Mouse (Mus musculus) neural tube, embryonic 13.5 days (tissue): ENCODE data around the gene Catsperg1. TPM values are rescaled to one million over a fixed set of nuclear protein-coding genes. Genes with fewer than 3 reads are reported as not detected.
"Not testable (repeated sequence)": the region's sequence is repeated elsewhere in the genome, so short reads cannot be mapped to it uniquely, and the experiment has no call there.

Source experiments
- ATAC-seq: fragments of 200-750 bp; cut with Nextera tagmentation; 2 replicates; pipeline ENCODE4 v1.8.0; 2017; ENCODE audit warnings: low read depth, mild to moderate bottlenecking, moderate TSS enrichment, moderate library complexity
- H3K27ac ChIP-seq: fragments of 300-500 bp; sonication (generic); replicated peaks from 2 replicates; pipeline ENCODE4 v1.5.1; 2015; ENCODE audit warnings: moderate library complexity, mild to moderate bottlenecking, inconsistent platforms
- H3K27me3 ChIP-seq: fragments of 300-500 bp; sonication (generic); 2 replicates; pipeline ENCODE4 v1.6.1; 2015; ENCODE audit warnings: mild to moderate bottlenecking, inconsistent platforms
- H3K36me3 ChIP-seq: fragments of 300-500 bp; sonication (generic); 2 replicates; pipeline ENCODE4 v1.6.1; 2015; ENCODE audit warnings: mild to moderate bottlenecking, inconsistent platforms
- H3K4me1 ChIP-seq: fragments of 300-500 bp; sonication (generic); replicated peaks from 2 replicates; pipeline ENCODE4 v1.6.1; 2015; ENCODE audit warnings: inconsistent platforms
- H3K4me2 ChIP-seq: fragments of 300-500 bp; sonication (generic); 2 replicates; pipeline ENCODE4 v1.6.1; 2015; ENCODE audit warnings: inconsistent platforms, mild to moderate bottlenecking, moderate library complexity
- H3K4me3 ChIP-seq: fragments of 300-500 bp; sonication (generic); 2 replicates; pipeline ENCODE4 v1.5.1; 2015; ENCODE audit warnings: mild to moderate bottlenecking, inconsistent platforms
- H3K9ac ChIP-seq: fragments of 300-500 bp; sonication (generic); 2 replicates; pipeline ENCODE4 v1.6.1; 2015; ENCODE audit warnings: moderate library complexity, mild to moderate bottlenecking, inconsistent platforms
- H3K9me3 ChIP-seq: fragments of 300-500 bp; sonication (generic); 2 replicates; pipeline ENCODE4 v1.6.1; 2016; ENCODE audit warnings: inconsistent platforms
- WGBS: fragments of 180-500 bp; shearing (Covaris S2); methylation state at CpG from one replicate; pipeline ENCODE4 v1.1.7; 2015; 5-methylcytosine and 5-hydroxymethylcytosine counted together
- polyA plus RNA-seq: library from polyadenylated mRNA; unstranded; fragments of >200 nt; fragmentation: Nextera tagmentation; extraction: Ambion mirVana; gene quantifications from 2 replicates; pipeline ENCODE4 v1.2.1, GENCODE M21; 2015

Gene Catsperg1
- polyA plus RNA-seq, 1 experiment from 2014 or later = 1.9 TPM

GRCm38 (mm10) chr7:29225520-29225919, 11.7 kb upstream of the Catsperg1 start:
- peak overlapping the region; percentile 54; the same call in 1 of the 2 replicates for H3K9ac ChIP-seq
- peaks cover 9% of the 10 kb centered on the region for H3K4me1 ChIP-seq
- 73% methylated on average over 13 of the region's 13 CpGs for WGBS

GRCm38 (mm10) chr7:29224756-29225394, 11.0 kb upstream of the Catsperg1 start:
- Histone ChIP-seq H3K4me2 (peak overlapping the region; percentile 38), H3K9ac (peak overlapping the region; percentile 54), H3K36me3 (no peaks in the 10 kb centered on the region), H3K27me3 (peaks cover 5% of the 10 kb centered on the region), H3K4me3 (no peak overlapping the region), H3K4me1 (peaks cover 9% of the 10 kb centered on the region), H3K9me3 (no peaks in the 10 kb centered on the region; the same call in 1 of the 2 replicates), H3K27ac (no peak overlapping the region)
- ATAC-seq = peak; percentile 50; the same call in 1 of the 2 replicates
- WGBS = 19% methylated on average over 16 of the region's 16 CpGs

More at GRCm38 (mm10) chr7:29225520-29225919, 11.7 kb upstream of the Catsperg1 start:
- Histone ChIP-seq H3K9me3 (no peaks in the 10 kb centered on the region), H3K27ac (no peak overlapping the region), H3K4me3 (no peak overlapping the region), H3K36me3 (no peaks in the 10 kb centered on the region), H3K27me3 (peaks cover 11% of the 10 kb centered on the region), H3K4me2 (peak overlapping the region; percentile 38; the same call in 1 of the 2 replicates)
- ATAC-seq = no peak; the same call in 1 of the 2 replicates

- peaks cover 24% of the 10 kb centered on the region for H3K4me1 ChIP-seq
- H3K27me3 ChIP-seq = peaks cover 17% of the 10 kb centered on the region
- no peak overlapping the region for H3K27ac ChIP-seq
- no peaks in the 10 kb centered on the region; the same call in 1 of the 2 replicates for H3K9me3 ChIP-seq
- no peak overlapping the region for H3K4me2 ChIP-seq
- WGBS = 42% methylated on average over 15 of the region's 15 CpGs
- no peak for ATAC-seq
- H3K9ac ChIP-seq = no peak overlapping the region
- no peaks in the 10 kb centered on the region for H3K36me3 ChIP-seq
- no peak overlapping the region for H3K4me3 ChIP-seq
Measured at GRCm38 (mm10) chr7:29214846-29215245, 1.0 kb upstream of the Catsperg1 start.

- Histone ChIP-seq H3K4me3 (no peak overlapping the region), H3K27ac (no peak overlapping the region), H3K36me3 (no peaks in the 10 kb centered on the region), H3K9me3 (no peaks in the 10 kb centered on the region), H3K4me1 (peaks cover 24% of the 10 kb centered on the region), H3K9ac (no peak overlapping the region), H3K27me3 (peaks cover 17% of the 10 kb centered on the region), H3K4me2 (peak overlapping the region; percentile 55)
- no peak for ATAC-seq
- WGBS = 63% methylated on average over 2 of the region's 2 CpGs
Measured at GRCm38 (mm10) chr7:29214236-29214635, 401 bp upstream of the Catsperg1 start.

GRCm38 (mm10) chr7:29212775-29213560, 867 bp downstream of the Catsperg1 start:
- peaks cover 17% of the 10 kb centered on the region for H3K27me3 ChIP-seq
- H3K27ac ChIP-seq, H3K9me3 ChIP-seq, ATAC-seq, H3K36me3 ChIP-seq: not testable (repeated sequence)
- 13% methylated on average over 40 of the region's 40 CpGs for WGBS
- peaks cover 24% of the 10 kb centered on the region for H3K4me1 ChIP-seq
- H3K4me3 ChIP-seq = peak overlapping the region; percentile 30
- H3K9ac ChIP-seq = 0 out of 2 replicates have a peak overlapping the region, but pooled peaks have one; percentile 41
- H3K4me2 ChIP-seq = peak overlapping the region; percentile 55

GRCm38 (mm10) chr7:29212199-29212765, 1.6 kb downstream of the Catsperg1 start:
- no peak overlapping the region for H3K9ac ChIP-seq
- H3K27me3 ChIP-seq = peaks cover 17% of the 10 kb centered on the region
- no peak overlapping the region for H3K27ac ChIP-seq
- 15% methylated on average over 26 of the region's 26 CpGs for WGBS
- peak overlapping the region; percentile 34; the same call in 1 of the 2 replicates for H3K4me3 ChIP-seq
- H3K9me3 ChIP-seq = no peaks in the 10 kb centered on the region
- peaks cover 24% of the 10 kb centered on the region for H3K4me1 ChIP-seq
- H3K4me2 ChIP-seq = peak overlapping the region; percentile 55
- no peak for ATAC-seq
- no peaks in the 10 kb centered on the region for H3K36me3 ChIP-seq

GRCm38 (mm10) chr7:29211415-29212198, 2.2 kb downstream of the Catsperg1 start:
- H3K9ac ChIP-seq = peak overlapping the region; percentile 49
- peak; percentile 30 for ATAC-seq
- no peaks in the 10 kb centered on the region for H3K9me3 ChIP-seq
- WGBS = 4% methylated on average over 34 of the region's 34 CpGs
- peaks cover 24% of the 10 kb centered on the region for H3K4me1 ChIP-seq
- peaks cover 17% of the 10 kb centered on the region for H3K27me3 ChIP-seq
- peak overlapping the region; percentile 55 for H3K4me2 ChIP-seq
- no peak overlapping the region for H3K27ac ChIP-seq
- H3K36me3 ChIP-seq = no peaks in the 10 kb centered on the region
- H3K4me3 ChIP-seq = peak overlapping the region; percentile 34

- not testable (repeated sequence) for H3K27ac ChIP-seq, H3K9me3 ChIP-seq, ATAC-seq, H3K36me3 ChIP-seq, H3K9ac ChIP-seq
- peaks cover 24% of the 10 kb centered on the region for H3K4me1 ChIP-seq
- peak overlapping the region; percentile 55 for H3K4me2 ChIP-seq
- 27% methylated on average over 15 of the region's 15 CpGs for WGBS
- H3K4me3 ChIP-seq = peak overlapping the region; percentile 34
- H3K27me3 ChIP-seq = peaks cover 17% of the 10 kb centered on the region
Measured at GRCm38 (mm10) chr7:29211013-29211412, 2.8 kb downstream of the Catsperg1 start.

- H3K9me3 ChIP-seq = no peaks in the 10 kb centered on the region
- no peak for ATAC-seq
- WGBS = 82% methylated on average over 6 of the region's 6 CpGs
- no peak overlapping the region for H3K4me2 ChIP-seq
- H3K36me3 ChIP-seq = no peaks in the 10 kb centered on the region
- no peak overlapping the region for H3K27ac ChIP-seq
- no peaks in the 10 kb centered on the region for H3K27me3 ChIP-seq
- H3K4me3 ChIP-seq = no peak overlapping the region
- no peak overlapping the region for H3K9ac ChIP-seq
- H3K4me1 ChIP-seq = no peaks in the 10 kb centered on the region
Measured at GRCm38 (mm10) chr7:29202577-29202976, 11.3 kb downstream of the Catsperg1 start.

- not testable (repeated sequence) for H3K4me3 ChIP-seq, H3K4me2 ChIP-seq, H3K9ac ChIP-seq, H3K9me3 ChIP-seq, ATAC-seq, H3K27ac ChIP-seq, H3K27me3 ChIP-seq, H3K36me3 ChIP-seq, H3K4me1 ChIP-seq
- WGBS = 100% methylated on average over 1 of the region's 1 CpGs
Measured at GRCm38 (mm10) chr7:29194230-29194629, 19.6 kb downstream of the Catsperg1 start.

GRCm38 (mm10) chr7:29181323-29181722, 32.5 kb downstream of the Catsperg1 start:
- peaks cover 22% of the 10 kb centered on the region for H3K4me1 ChIP-seq
- H3K4me3 ChIP-seq = peak overlapping the region; percentile 77; the same call in 1 of the 2 replicates
- H3K4me2 ChIP-seq = peak overlapping the region; percentile 52
- not testable (repeated sequence) for H3K9me3 ChIP-seq, ATAC-seq, H3K27me3 ChIP-seq, H3K36me3 ChIP-seq, H3K9ac ChIP-seq
- 96% methylated on average over 4 of the region's 4 CpGs for WGBS
- peak overlapping the region; percentile 69; the same call in 1 of the 2 replicates for H3K27ac ChIP-seq
